Mouse (Mus musculus) T-helper 1 cell (primary cell): ENCODE results near the gene Hoxa11.

Experiments
- in situ Hi-C: fragments of 300-600 bp; cut with MboI, MseI; formaldehyde crosslinking; loops from one replicate; pipeline ENCODE4 v1.15.1; 2025; ENCODE audit warnings: high pct_unique_total_duplicates

Hoxa11 gene

GRCm38 (mm10) chr6:52265913-52266665 is 20.5 kb upstream of the Hoxa11 start:
- in situ Hi-C loops = loop anchor here (10.0 kb wide), 2 partner anchors 49 to 579 kb away; partner anchors contain the start of gene Evx1

- in situ Hi-C loops = loop anchor here (10.0 kb wide), 2 partner anchors 49 to 579 kb away; partner anchors contain the start of gene Evx1
Measured at GRCm38 (mm10) chr6:52265306-52265912, 19.8 kb upstream of the Hoxa11 start.

GRCm38 (mm10) chr6:52264106-52264790 is 18.6 kb upstream of the Hoxa11 start:
- in situ Hi-C loops = loop anchor here (5.0 to 10.0 kb wide), 3 partner anchors 37 to 581 kb away; partner anchors contain the start of gene Evx1

GRCm38 (mm10) chr6:52263321-52263585 is 17.6 kb upstream of the Hoxa11 start:
- in situ Hi-C loops = loop anchor here (5.0 to 10.0 kb wide), 3 partner anchors 36 to 582 kb away; partner anchors contain the start of gene Evx1

GRCm38 (mm10) chr6:52262463-52263320 is 17.1 kb upstream of the Hoxa11 start:
- in situ Hi-C loops = loop anchor here (5.0 to 10.0 kb wide), 3 partner anchors 35 to 582 kb away; partner anchors contain the start of gene Evx1

GRCm38 (mm10) chr6:52261751-52262462 is 16.3 kb upstream of the Hoxa11 start:
- in situ Hi-C loops = loop anchor here (5.0 to 10.0 kb wide), 3 partner anchors 35 to 583 kb away; partner anchors contain the start of gene Evx1

GRCm38 (mm10) chr6:52260654-52261575 is 15.3 kb upstream of the Hoxa11 start, which contains the start of gene Hoxa13:
Gene Hoxa13 (minus strand): TSS chr6:52260880.
- in situ Hi-C loops = loop anchor here (5.0 to 10.0 kb wide), 3 partner anchors 34 to 584 kb away; partner anchors contain the start of gene Evx1

- in situ Hi-C loops = loop anchor here (5.0 to 10.0 kb wide), 4 partner anchors 33 to 662 kb away; partner anchors contain the start of gene Evx1
Measured at GRCm38 (mm10) chr6:52259811-52260261, 14.2 kb upstream of the Hoxa11 start.

- in situ Hi-C loops = loop anchor here (5.0 kb wide), 1 partner anchor 663 kb away; no protein-coding TSS in a partner anchor
Measured at GRCm38 (mm10) chr6:52259081-52259790, 13.6 kb upstream of the Hoxa11 start.

GRCm38 (mm10) chr6:52256956-52257355 is 11.3 kb upstream of the Hoxa11 start:
- in situ Hi-C loops = loop anchor here (5.0 kb wide), 1 partner anchor 665 kb away; no protein-coding TSS in a partner anchor

GRCm38 (mm10) chr6:52253511-52254500 is 8.2 kb upstream of the Hoxa11 start:
- in situ Hi-C loops = no loop called here

GRCm38 (mm10) chr6:52252775-52253376 is 7.3 kb upstream of the Hoxa11 start:
- in situ Hi-C loops = no loop called here

GRCm38 (mm10) chr6:52252016-52252774 is 6.6 kb upstream of the Hoxa11 start:
- in situ Hi-C loops = no loop called here

GRCm38 (mm10) chr6:52251177-52251879 is 5.7 kb upstream of the Hoxa11 start:
- in situ Hi-C loops = no loop called here

- in situ Hi-C loops = loop anchor here (25.0 kb wide), 1 partner anchor 1037 kb away; the partner anchor contains the start of gene Creb5
Measured at GRCm38 (mm10) chr6:52249826-52250225, 4.2 kb upstream of the Hoxa11 start.
